Mouse (Mus musculus) liver, embryonic 14.5 days (tissue): ENCODE data around the gene Plpp2.

Experiments
- CTCF ChIP-seq: IDR thresholded peaks from 2 replicates; pipeline ENCODE4 v1.5.1; 2016; ENCODE audit warnings: antibody characterized with exemption, low read depth, control low read depth
- EP300 ChIP-seq: IDR thresholded peaks from 2 replicates; pipeline ENCODE4 v1.6.1; 2016; ENCODE audit warnings: antibody characterized with exemption, low read depth

- TF ChIP-seq CTCF = no peak
- no peak for TF ChIP-seq EP300
Observed at GRCm38 (mm10) chr10:79542171-79542570, 8.6 kb upstream of the Plpp2 start.
